In the genomic region with DNA sequence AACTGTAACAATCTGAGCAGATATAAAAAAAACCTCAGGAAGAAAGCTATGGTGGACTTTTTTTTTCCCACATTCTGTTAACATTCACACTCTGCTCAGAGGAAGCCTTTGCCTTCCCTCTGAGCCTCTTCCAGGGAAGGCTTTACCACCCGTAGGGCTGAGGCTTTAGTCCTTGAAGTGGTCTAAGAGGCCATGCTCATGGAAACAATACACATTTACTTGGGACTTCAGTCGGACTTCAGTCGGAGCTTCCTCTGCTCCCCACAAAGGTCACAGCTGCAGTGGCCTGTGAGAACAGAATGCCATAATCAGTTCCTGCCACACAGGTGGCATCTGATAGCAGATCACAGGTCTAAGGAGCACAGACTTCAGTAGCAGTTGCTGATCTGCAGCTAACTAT, we compare ENCODE assay signal across 19 mouse cellular contexts.
A peak's percentile ranks its signal among the peaks of the same experiment; 100 is the strongest.
DNase-seq lines count a peak whose midpoint lies in the region; ATAC-seq and TF ChIP-seq lines count a peak whose summit lies in the region.
"Had no signal": no experiment of that assay in that cellular context is flagged by ENCODE, and none has a peak within 500 bp of the region (broad histone marks: within the 10 kb centered on the region; RNA-seq: fewer than 3 reads in every experiment).

No protein-coding gene starts in this region.

- H3K4me1 ChIP-seq in heart, embryonic 15.5 days (replicated peaks), result peaks cover 18% of the 10 kb centered on the region
- peaks cover 15% of the 10 kb centered on the region; the same call in 1 of the 2 replicates for H3K4me1 ChIP-seq in kidney, adult 2 months (ENCODE audit: control insufficient read depth, insufficient read depth, low read length)
- H3K4me1 ChIP-seq: forebrain, embryonic 13.5 days had no signal

- no peaks in the 10 kb centered on the region for H3K27me3 ChIP-seq in heart, embryonic 15.5 days
- no peaks in the 10 kb centered on the region for H3K27me3 ChIP-seq in kidney, adult 2 months (replicated peaks; ENCODE audit: control insufficient read depth, insufficient read depth, low read length)
- H3K27me3 ChIP-seq: CH12.LX; forebrain, embryonic 13.5 days had no signal

- TF ChIP-seq CTCF in kidney, adult 2 months (conservative IDR thresholded peaks at IDR 0.05; ENCODE audit: insufficient read depth, insufficient read length, low read depth, low read length), result no peak
- no peak for TF ChIP-seq CTCF in left cerebral cortex, adult 2 months (IDR thresholded peaks at IDR 0.05)

- peak overlapping the region; percentile 91; the same call in 1 of the 2 replicates for H3K27ac ChIP-seq in heart, embryonic 15.5 days
- H3K27ac ChIP-seq in kidney, adult 2 months (ENCODE audit: insufficient read depth, low read depth, low read length), result peak overlapping the region; percentile 27; the same call in 1 of the 2 replicates
- no peak overlapping the region for H3K27ac ChIP-seq in left cerebral cortex, adult 2 months
- H3K27ac ChIP-seq: embryonic facial prominence, embryonic 10.5 days; forebrain, embryonic 13.5 days; hindbrain, embryonic 14.5 days had no signal

- WGBS in heart, embryonic 15.5 days, result 49% methylated on average over 3 of the region's 3 CpGs
- WGBS in kidney, adult 2 months, result 35% methylated on average over 3 of the region's 3 CpGs

- H3K36me3 ChIP-seq in heart, embryonic 15.5 days, result no peaks in the 10 kb centered on the region
- H3K36me3 ChIP-seq in kidney, adult 2 months (ENCODE audit: control insufficient read depth, insufficient read depth, low read length), result no peaks in the 10 kb centered on the region
- H3K36me3 ChIP-seq: G1E had no signal

- intact Hi-C loops in heart, postnatal 14 days (cut with DNase I), result no loop called here
- intact Hi-C loops in left cerebral cortex, adult 2 months (cut with DNase I), result no loop called here

- no peak overlapping the region for H3K4me2 ChIP-seq in heart, embryonic 15.5 days
- H3K4me2 ChIP-seq: forebrain, embryonic 13.5 days; hindbrain, embryonic 14.5 days had no signal

- H3K4me3 ChIP-seq in heart, embryonic 15.5 days, result no peak overlapping the region
- H3K4me3 ChIP-seq in kidney, adult 2 months (ENCODE audit: insufficient read depth, low read depth, low read length), result no peak overlapping the region
- no peak overlapping the region for H3K4me3 ChIP-seq in left cerebral cortex, adult 2 months
- H3K4me3 ChIP-seq: embryonic facial prominence, embryonic 10.5 days; forebrain, embryonic 13.5 days had no signal

- DNase-seq in heart, postnatal 14 days, result no peak
- DNase-seq in kidney, adult 2 months, result no peak
- DNase-seq in kidney, adult 8-10 months, result no peak
- DNase-seq in ES-CJ7 (ENCODE audit: low read depth, low spot score), result peak; percentile 50
- peak; percentile 80 for DNase-seq in R1 (ENCODE audit: low read depth, low spot score)
- no peak for DNase-seq in left cerebral cortex, adult 2 months (ENCODE audit: extremely low spot score in 1 of 2, low spot score in 2 of 2)
- DNase-seq: adrenal gland, postnatal 14 days; cerebellum, adult 11-12 months; cerebellum, postnatal 10 days; forebrain, postnatal 0 days; gastrocnemius, postnatal 14 days; kidney, adult 18-20 months had no signal

- no peaks in the 10 kb centered on the region for H3K9me3 ChIP-seq in heart, embryonic 15.5 days (replicated peaks)
- H3K9me3 ChIP-seq: forebrain, embryonic 13.5 days had no signal

- TF ChIP-seq POLR2A in kidney, adult 2 months (IDR thresholded peaks at IDR 0.05; ENCODE audit: low read depth, low read length), result no peak

- ATAC-seq in heart, embryonic 15.5 days (replicated peaks; ENCODE audit: insufficient number of reproducible peaks, insufficient read depth, low FRiP score, low read depth), result no peak
- ATAC-seq: activated CD4-positive, CD25-positive, alpha-beta regulatory T cell, adult 4 months; forebrain, embryonic 13.5 days; forebrain, postnatal 0 days had no signal

- no peak overlapping the region for H3K9ac ChIP-seq in heart, embryonic 15.5 days
- H3K9ac ChIP-seq: forebrain, embryonic 13.5 days; forebrain, postnatal 0 days; hindbrain, embryonic 14.5 days had no signal

Comparison
In these comparisons a context has a peak if more than half of its experiments do, and no peak if none do; other contexts are left out.
1. DNase-seq: peak in ES-CJ7 (single experiment) and R1 (single experiment); none in heart, postnatal 14 days (0 of 2), kidney, adult 2 months (single experiment), kidney, adult 8-10 months (0 of 2) and left cerebral cortex, adult 2 months (0 of 2).